Mouse (Mus musculus) thymus, adult 2 months (tissue): ENCODE measurements around the gene Hist1h3f. TPM values are rescaled to one million over a fixed set of nuclear protein-coding genes. Genes with fewer than 3 reads are reported as not detected.
A peak's percentile ranks its signal among the peaks of the same experiment; 100 is the strongest.

ENCODE experiments used
- DNase-seq: peaks from one replicate; pipeline ENCODE4 v3.0.0; 2021
- H3K27ac ChIP-seq: fragments of 200-500 bp; 2 replicates; pipeline ENCODE4 v1.5.1; 2012; ENCODE audit warnings: low read length, control low read depth; ENCODE audit not compliant: control insufficient read depth, insufficient read depth
- H3K27me3 ChIP-seq: fragments of 200-500 bp; 2 replicates; pipeline ENCODE4 v1.6.1; 2012; ENCODE audit warnings: mild to moderate bottlenecking, low read length, moderate library complexity, mixed read lengths; ENCODE audit not compliant: control insufficient read depth, insufficient read depth
- H3K36me3 ChIP-seq: fragments of 200-500 bp; 2 replicates; pipeline ENCODE4 v1.6.1; 2012; ENCODE audit warnings: mild to moderate bottlenecking, low read length, moderate library complexity; ENCODE audit not compliant: control insufficient read depth, insufficient read depth
- H3K4me1 ChIP-seq: fragments of 200-500 bp; replicated peaks from 2 replicates; pipeline ENCODE4 v1.6.1; 2012; ENCODE audit warnings: low read length; ENCODE audit not compliant: control insufficient read depth, insufficient read depth
- H3K4me3 ChIP-seq: fragments of 200-500 bp; 2 replicates; pipeline ENCODE4 v1.5.1; 2012; ENCODE audit warnings: mild to moderate bottlenecking, low read length, control low read depth, moderate library complexity; ENCODE audit not compliant: control insufficient read depth, insufficient read depth
- CTCF ChIP-seq: fragments of 200-500 bp; IDR thresholded peaks from 2 replicates; pipeline ENCODE4 v1.5.1; 2012; ENCODE audit warnings: mild to moderate bottlenecking, control low read depth, low read length, moderate library complexity, borderline replicate concordance; ENCODE audit not compliant: control insufficient read depth, poor library complexity, insufficient read depth; ENCODE audit errors: extremely low read depth
- POLR2A ChIP-seq: fragments of 200-500 bp; IDR thresholded peaks from 2 replicates; pipeline ENCODE4 v1.6.1; 2012; ENCODE audit warnings: mild to moderate bottlenecking, low read length, control low read depth, moderate library complexity; ENCODE audit not compliant: control insufficient read depth, poor library complexity, insufficient read depth; ENCODE audit errors: extremely low read depth
- WGBS: fragments of 180-500 bp; shearing (Covaris S2); methylation state at CpG from one replicate; pipeline ENCODE4 v1.1.7; 2018; 5-methylcytosine and 5-hydroxymethylcytosine counted together
- polyA plus RNA-seq: library from polyadenylated mRNA; depleted of rRNA; stranded (reverse); fragments of >200 nt; gene quantifications from 2 replicates; pipeline ENCODE4 v1.2.3, GENCODE M21; 2012

The Hist1h3f gene
- polyA plus RNA-seq, 1 experiment: 72.3 TPM

DNA sequence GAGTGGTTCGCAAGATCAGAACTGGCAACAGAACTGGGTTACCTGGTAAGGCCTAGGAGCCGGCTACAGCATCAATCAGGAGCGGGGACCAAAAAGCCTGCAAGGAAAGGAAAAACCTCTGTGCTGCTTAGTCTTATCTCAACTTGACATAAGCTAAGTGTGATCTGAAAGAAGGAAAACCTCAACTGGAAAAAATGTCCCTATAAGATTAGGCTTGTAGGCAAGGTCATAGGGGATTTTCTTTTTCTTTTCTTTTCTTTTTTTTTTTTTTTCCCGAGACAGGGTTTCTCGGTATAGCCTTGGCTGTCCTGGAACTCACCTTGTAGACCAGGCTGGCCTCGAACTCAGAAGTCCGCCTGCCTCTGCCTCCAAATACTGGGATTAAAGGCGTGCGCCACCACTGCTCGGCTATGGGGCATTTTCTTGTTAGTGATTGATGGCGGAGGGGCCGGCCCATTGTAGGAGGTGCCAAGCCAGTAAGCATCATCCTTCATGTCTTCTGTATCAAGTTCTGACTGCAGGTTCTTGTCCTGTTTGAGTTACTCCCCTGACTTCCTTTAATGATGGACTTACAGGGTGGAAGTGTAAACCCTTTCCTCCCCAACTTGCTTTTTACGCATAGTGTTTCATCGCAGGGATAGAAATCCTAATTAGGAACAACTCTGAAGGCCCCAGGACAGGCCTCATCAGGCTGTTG lies 36.9 kb upstream of the Hist1h3f start:
- 85% methylated on average over 14 of the region's 14 CpGs for WGBS
- TF ChIP-seq CTCF (no peak), POLR2A (no peak)
- Histone ChIP-seq H3K27ac (no peak overlapping the region), H3K4me1 (peaks cover 3% of the 10 kb centered on the region), H3K27me3 (no peaks in the 10 kb centered on the region), H3K36me3 (no peaks in the 10 kb centered on the region), H3K4me3 (no peak overlapping the region)
- DNase-seq: no peak

DNA sequence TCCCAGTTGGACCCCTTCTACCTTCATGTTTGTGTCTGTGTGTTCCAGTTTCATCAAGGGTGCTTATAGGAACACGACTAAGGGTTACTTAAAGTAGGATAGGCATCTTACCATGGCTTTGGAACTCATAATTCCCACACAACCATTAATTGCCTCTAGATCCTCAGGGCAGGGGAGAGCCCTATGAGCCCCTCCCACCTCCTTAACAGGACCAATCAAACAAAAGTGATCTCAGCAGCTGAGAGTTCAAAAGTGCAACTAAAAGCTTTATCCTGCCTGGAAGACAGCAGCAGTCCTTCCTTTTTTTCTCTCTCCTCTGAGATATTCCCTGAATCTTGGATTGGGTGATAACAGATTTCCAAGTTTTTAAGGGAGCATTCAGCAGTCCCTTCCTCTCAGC lies 33.7 kb upstream of the Hist1h3f start:
- H3K36me3 ChIP-seq: no peaks in the 10 kb centered on the region
- 65% methylated on average over 1 of the region's 1 CpGs for WGBS
- no peak for TF ChIP-seq POLR2A
- TF ChIP-seq CTCF: no peak
- H3K27me3 ChIP-seq: no peaks in the 10 kb centered on the region
- no peak overlapping the region for H3K4me3 ChIP-seq
- H3K4me1 ChIP-seq: peaks cover 3% of the 10 kb centered on the region
- DNase-seq: no peak
- H3K27ac ChIP-seq: no peak overlapping the region

DNA sequence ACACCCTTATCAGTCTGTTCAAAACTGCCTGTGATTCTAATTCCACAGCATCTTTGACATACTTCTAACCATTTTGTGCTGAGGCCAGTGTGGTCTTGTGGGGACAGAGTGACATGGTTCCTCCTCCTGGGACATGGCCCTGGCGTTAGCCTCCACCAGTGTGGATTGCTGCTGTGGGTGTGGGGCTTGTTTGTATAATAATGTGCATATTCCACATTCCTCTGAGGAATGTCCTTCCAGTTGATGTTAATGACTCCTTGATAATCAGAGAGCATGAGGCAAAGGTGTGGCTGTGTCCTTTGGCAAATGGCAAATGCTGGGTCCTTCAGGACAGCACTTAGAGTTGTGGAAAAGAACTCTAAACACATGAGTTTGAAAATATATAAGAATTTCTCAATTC lies 30.3 kb upstream of the Hist1h3f start:
- no peak for DNase-seq
- Histone ChIP-seq H3K36me3 (no peaks in the 10 kb centered on the region), H3K27me3 (no peaks in the 10 kb centered on the region), H3K27ac (no peak overlapping the region), H3K4me3 (no peak overlapping the region), H3K4me1 (peaks cover 2% of the 10 kb centered on the region)
- no peak for TF ChIP-seq CTCF
- no peak for TF ChIP-seq POLR2A
- WGBS: 95% methylated on average over 1 of the region's 1 CpGs

DNA sequence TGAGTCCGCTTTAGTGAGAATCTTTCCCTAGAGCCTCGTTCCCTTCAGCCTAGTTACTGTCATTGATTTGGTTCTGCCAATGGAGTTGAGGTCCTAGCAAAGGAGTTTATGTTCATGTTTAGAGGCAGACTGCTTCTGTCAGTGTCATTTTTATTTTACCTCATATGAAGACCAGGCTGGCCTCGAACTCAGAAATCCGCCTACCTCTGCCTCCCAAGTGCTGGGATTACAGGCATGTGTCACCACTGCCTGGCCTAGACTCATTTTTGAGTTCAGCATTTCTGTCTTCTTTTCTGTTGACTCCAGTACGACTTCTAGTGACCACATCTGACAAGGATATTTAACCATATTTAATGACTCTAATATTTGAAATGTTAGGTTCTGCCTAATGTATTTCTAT lies 28.6 kb upstream of the Hist1h3f start:
- TF ChIP-seq CTCF (no peak), POLR2A (no peak)
- WGBS: 88% methylated on average over 5 of the region's 5 CpGs

DNA sequence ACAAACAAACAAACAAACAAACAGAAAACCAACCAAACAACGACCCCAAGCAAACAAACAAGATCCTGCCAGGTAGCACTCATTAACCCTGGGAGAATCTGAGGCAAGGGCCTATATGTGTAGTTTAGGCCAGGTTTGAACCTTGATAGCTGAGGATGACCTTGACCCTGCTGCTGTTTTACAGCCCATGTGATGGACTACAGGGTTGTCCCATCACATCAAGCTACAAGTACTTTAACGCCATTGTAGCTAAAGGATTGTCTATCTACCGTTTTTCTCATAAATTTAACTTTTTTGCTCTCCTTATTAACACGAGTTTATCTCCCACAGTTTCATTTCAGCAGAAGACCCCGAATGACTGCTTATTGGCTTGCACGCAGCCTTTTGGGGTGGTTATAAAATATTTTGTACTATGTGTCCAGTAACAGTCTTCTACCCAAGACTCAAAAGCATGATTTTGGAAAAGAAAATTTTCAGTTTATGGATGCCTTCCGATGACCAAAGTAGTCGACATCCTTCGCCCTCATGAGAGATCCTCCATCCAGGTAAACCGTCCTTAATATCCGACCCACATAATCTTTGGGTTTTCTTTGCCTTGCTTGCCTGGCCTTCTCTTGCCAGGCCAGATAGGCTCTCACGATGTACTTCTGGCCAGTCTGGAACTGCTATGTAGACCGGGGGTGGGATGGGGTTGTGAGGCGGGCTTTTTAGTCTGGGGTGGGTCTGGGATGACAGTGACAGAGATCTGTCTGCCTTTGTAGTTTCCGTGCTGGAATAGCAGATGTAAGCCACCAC lies 27.8 kb upstream of the Hist1h3f start:
- Histone ChIP-seq H3K27me3 (no peaks in the 10 kb centered on the region), H3K4me1 (peaks cover 2% of the 10 kb centered on the region), H3K4me3 (no peak overlapping the region), H3K36me3 (no peaks in the 10 kb centered on the region), H3K27ac (no peak overlapping the region)
- TF ChIP-seq CTCF: no peak
- no peak for TF ChIP-seq POLR2A
- 75% methylated on average over 15 of the region's 15 CpGs for WGBS
- DNase-seq: no peak

More for the DNA sequence above, 28.6 kb upstream of the Hist1h3f start:
- no peaks in the 10 kb centered on the region for H3K27me3 ChIP-seq
- DNase-seq: no peak
- no peaks in the 10 kb centered on the region for H3K36me3 ChIP-seq
- H3K27ac ChIP-seq: no peak overlapping the region
- no peak overlapping the region for H3K4me3 ChIP-seq
- H3K4me1 ChIP-seq: peaks cover 2% of the 10 kb centered on the region

DNA sequence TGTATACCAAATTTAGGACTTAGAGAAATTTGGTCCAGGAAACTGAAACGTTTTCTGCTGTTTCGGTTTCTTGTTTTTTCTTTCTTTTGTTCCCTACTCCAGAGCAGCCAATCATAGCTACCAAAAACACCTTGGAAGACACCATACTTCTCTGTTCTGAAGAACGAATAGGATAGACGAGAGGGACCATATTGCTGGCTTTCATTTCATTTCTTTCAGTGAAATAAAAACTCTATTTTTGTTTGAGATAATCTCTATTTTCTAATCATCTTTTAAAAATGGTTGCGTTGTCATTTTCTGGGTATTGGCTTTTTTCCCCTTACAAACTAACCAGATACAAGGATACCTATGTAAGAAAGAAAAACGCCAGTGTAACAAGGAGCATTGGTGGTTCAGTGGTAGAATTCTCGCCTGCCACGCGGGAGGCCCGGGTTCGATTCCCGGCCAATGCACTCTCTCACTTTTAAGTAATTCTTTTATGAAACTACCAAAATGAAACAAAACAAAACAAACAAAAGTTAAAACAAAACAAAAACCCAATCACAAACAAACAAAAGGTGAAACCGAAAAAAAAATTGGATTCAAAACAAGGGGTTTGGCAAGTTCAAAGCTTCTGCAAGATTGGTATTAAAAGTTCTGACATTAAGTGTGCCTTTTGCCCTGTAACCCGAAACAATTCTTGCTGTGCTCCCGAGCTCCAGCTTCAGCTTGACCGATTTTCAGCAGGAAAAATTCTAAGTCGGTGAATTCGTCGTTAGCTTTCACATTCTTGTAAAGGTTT lies 26.8 kb upstream of the Hist1h3f start:
- TF ChIP-seq POLR2A (no peak), CTCF (no peak)
- WGBS: under 1% methylated on average over 19 of the region's 19 CpGs
- peak; percentile 78 for DNase-seq
- Histone ChIP-seq H3K27ac (no peak overlapping the region; the same call in 1 of the 2 replicates), H3K27me3 (no peaks in the 10 kb centered on the region), H3K36me3 (no peaks in the 10 kb centered on the region), H3K4me3 (peak overlapping the region; percentile 60), H3K4me1 (peaks cover 2% of the 10 kb centered on the region)
